Mouse (Mus musculus): ENCODE data around the gene Plekha5. TPM values are rescaled to one million over a fixed set of nuclear protein-coding genes. Genes with fewer than 3 reads are reported as not detected.
A peak's percentile ranks its signal among the peaks of the same experiment; 100 is the strongest.
"Not testable (repeated sequence)": the region's sequence is repeated elsewhere in the genome, so short reads cannot be mapped to it uniquely, and the experiment has no call there.

Plekha5 gene
- polyA plus RNA-seq, 1 experiment from 2014 or later = 35.5 TPM

GRCm38 (mm10) chr6:140567199-140567598 is 143.3 kb downstream of the Plekha5 start:
- H3K4me3 ChIP-seq (ENCODE audit: low read length) = no peak overlapping the region
- WGBS = 90% methylated on average over 2 of the region's 2 CpGs
- ATAC-seq (ENCODE audit: low read depth) = no peak
- H3K4me1 ChIP-seq (replicated peaks; ENCODE audit: control insufficient read depth, insufficient read depth, low read length) = no peaks in the 10 kb centered on the region
- H3K4me2 ChIP-seq (ENCODE audit: low read depth, low read length) = no peak overlapping the region
- H3K9ac ChIP-seq (ENCODE audit: low read length) = no peak overlapping the region
- no peak overlapping the region for H3K27ac ChIP-seq (ENCODE audit: low read length)
- no peaks in the 10 kb centered on the region for H3K9me3 ChIP-seq (ENCODE audit: control insufficient read depth, low read length)
- H3K36me3 ChIP-seq (ENCODE audit: control insufficient read depth, insufficient read depth, low read length) = peaks cover 16% of the 10 kb centered on the region
- no peaks in the 10 kb centered on the region for H3K27me3 ChIP-seq (ENCODE audit: control insufficient read depth, insufficient read depth, low read depth, low read length)

DNA sequence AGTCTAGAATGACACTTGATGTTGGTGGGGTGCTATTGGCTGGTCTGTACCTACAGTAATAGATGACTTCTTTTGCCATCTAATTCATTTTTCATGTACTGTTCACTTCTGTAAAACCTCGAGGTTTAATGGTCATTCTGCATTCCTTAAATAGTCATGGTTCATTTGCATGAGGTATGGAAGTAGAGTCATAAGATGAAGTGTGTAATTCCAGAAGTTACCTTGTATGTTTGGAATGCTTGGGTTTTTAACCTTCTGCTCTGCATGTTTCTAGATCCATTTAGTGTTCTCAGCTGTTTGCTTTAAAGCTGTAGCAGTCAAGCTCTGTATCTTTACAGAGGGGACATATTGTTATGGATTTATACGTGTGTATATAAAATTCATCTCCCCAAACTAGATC is 144.0 kb downstream of the Plekha5 start:
- Histone ChIP-seq H3K4me2 (ENCODE audit: low read depth, low read length) (no peak overlapping the region), H3K27ac (ENCODE audit: low read length) (no peak overlapping the region), H3K4me3 (ENCODE audit: low read length) (no peak overlapping the region), H3K27me3 (ENCODE audit: control insufficient read depth, insufficient read depth, low read depth, low read length) (no peaks in the 10 kb centered on the region), H3K36me3 (ENCODE audit: control insufficient read depth, insufficient read depth, low read length) (peaks cover 19% of the 10 kb centered on the region), H3K9me3 (ENCODE audit: control insufficient read depth, low read length) (no peaks in the 10 kb centered on the region), H3K9ac (ENCODE audit: low read length) (no peak overlapping the region), H3K4me1 (replicated peaks; ENCODE audit: control insufficient read depth, insufficient read depth, low read length) (no peaks in the 10 kb centered on the region)
- 56% methylated on average over 2 of the region's 2 CpGs for WGBS
- ATAC-seq (ENCODE audit: low read depth) = no peak

DNA sequence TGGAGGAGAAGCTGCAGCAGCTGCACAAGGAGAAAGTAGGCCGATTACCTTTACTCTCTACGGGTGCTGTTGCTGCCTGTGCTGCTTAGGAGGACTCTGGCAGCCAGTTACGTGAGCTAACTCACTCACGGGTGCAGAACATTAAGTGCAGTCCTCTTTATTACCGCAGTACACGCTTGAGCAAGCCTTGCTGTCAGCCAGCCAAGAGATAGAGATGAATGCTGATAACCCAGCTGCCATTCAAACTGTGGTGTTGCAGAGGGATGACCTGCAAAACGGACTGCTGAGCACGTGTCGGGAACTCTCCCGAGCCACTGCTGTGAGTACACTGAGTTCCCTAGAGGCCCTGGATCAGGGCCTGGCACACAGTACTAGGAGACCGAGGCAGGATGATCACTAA is 146.3 kb downstream of the Plekha5 start:
- WGBS = 68% methylated on average over 11 of the region's 11 CpGs
- no peak overlapping the region for H3K27ac ChIP-seq (ENCODE audit: low read length)
- no peaks in the 10 kb centered on the region for H3K9me3 ChIP-seq (ENCODE audit: control insufficient read depth, low read length)
- H3K4me2 ChIP-seq (ENCODE audit: low read depth, low read length) = no peak overlapping the region
- no peaks in the 10 kb centered on the region for H3K4me1 ChIP-seq (replicated peaks; ENCODE audit: control insufficient read depth, insufficient read depth, low read length)
- no peak overlapping the region for H3K4me3 ChIP-seq (ENCODE audit: low read length)
- no peak overlapping the region for H3K9ac ChIP-seq (ENCODE audit: low read length)
- peaks cover 27% of the 10 kb centered on the region for H3K36me3 ChIP-seq (ENCODE audit: control insufficient read depth, insufficient read depth, low read length)
- no peak for ATAC-seq (ENCODE audit: low read depth)
- H3K27me3 ChIP-seq (ENCODE audit: control insufficient read depth, insufficient read depth, low read depth, low read length) = no peaks in the 10 kb centered on the region

- 92% methylated on average over 3 of the region's 3 CpGs for WGBS
- no peak for ATAC-seq (ENCODE audit: low read depth)
- no peak overlapping the region for H3K9ac ChIP-seq (ENCODE audit: low read length)
These were observed 151.1 kb downstream of the Plekha5 start for GRCm38 (mm10) chr6:140574943-140575342.

GRCm38 (mm10) chr6:140576133-140576532 is 152.3 kb downstream of the Plekha5 start:
- 67% methylated on average over 8 of the region's 8 CpGs for WGBS

More at GRCm38 (mm10) chr6:140574943-140575342, 151.1 kb downstream of the Plekha5 start:
- Histone ChIP-seq H3K27me3 (ENCODE audit: control insufficient read depth, insufficient read depth, low read depth, low read length) (no peaks in the 10 kb centered on the region), H3K9me3 (ENCODE audit: control insufficient read depth, low read length) (no peaks in the 10 kb centered on the region), H3K4me3 (ENCODE audit: low read length) (no peak overlapping the region), H3K27ac (ENCODE audit: low read length) (no peak overlapping the region), H3K4me2 (ENCODE audit: low read depth, low read length) (no peak overlapping the region), H3K36me3 (ENCODE audit: control insufficient read depth, insufficient read depth, low read length) (peaks cover 36% of the 10 kb centered on the region), H3K4me1 (replicated peaks; ENCODE audit: control insufficient read depth, insufficient read depth, low read length) (peaks cover 2% of the 10 kb centered on the region)

DNA sequence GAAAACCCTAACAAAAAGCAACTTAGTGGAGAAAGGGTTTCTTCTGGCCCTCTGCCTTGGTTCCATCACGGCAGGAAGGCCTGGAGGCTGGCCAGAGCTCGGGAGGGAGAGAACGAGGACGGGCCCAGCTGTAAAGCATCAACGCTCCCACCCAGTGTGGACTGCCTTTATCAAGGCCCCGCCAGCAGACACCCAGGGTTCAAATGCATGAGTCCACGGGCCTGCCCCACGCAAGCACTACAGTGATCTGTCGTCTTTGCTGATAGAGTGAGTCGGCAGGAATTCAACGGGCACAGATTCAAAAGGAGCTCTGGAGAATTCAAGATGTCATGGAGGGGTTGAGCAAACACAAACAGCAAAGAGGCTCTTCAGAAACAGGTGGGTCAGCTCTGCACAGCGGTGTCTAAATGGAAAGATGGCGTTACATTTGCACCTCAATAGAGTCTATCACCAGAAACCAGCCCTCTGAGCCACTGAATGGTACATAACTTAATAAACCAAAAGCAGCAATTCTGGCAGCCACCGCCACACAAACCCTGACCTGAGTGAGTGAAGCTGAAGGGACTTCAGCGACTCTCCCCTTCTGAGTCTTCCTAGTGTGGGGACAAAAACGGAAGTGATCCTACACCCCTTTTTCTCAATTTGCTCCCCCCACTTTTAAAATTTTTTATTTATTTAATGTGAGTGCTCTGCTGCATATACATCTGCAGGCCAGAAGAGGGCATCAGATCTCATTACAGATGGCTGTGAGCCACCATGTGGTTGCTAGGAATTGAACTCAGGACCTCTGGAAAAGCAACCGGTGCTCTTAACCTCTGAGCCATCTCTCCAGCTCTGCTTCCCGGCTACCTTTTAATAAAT is 153.3 kb downstream of the Plekha5 start:
- 37% methylated on average over 18 of the region's 18 CpGs for WGBS
- Histone ChIP-seq H3K27me3 (ENCODE audit: control insufficient read depth, insufficient read depth, low read depth, low read length) (no peaks in the 10 kb centered on the region), H3K4me1 (replicated peaks; ENCODE audit: control insufficient read depth, insufficient read depth, low read length) (peaks cover 2% of the 10 kb centered on the region), H3K36me3 (ENCODE audit: control insufficient read depth, insufficient read depth, low read length) (peaks cover 28% of the 10 kb centered on the region), H3K4me2 (ENCODE audit: low read depth, low read length) (no peak overlapping the region), H3K4me3 (ENCODE audit: low read length) (no peak overlapping the region), H3K27ac (ENCODE audit: low read length) (no peak overlapping the region; the same call in 1 of the 2 replicates), H3K9ac (ENCODE audit: low read length) (no peak overlapping the region), H3K9me3 (ENCODE audit: control insufficient read depth, low read length) (no peaks in the 10 kb centered on the region)
- ATAC-seq (ENCODE audit: low read depth) = peak; percentile 89

More at GRCm38 (mm10) chr6:140576133-140576532, 152.3 kb downstream of the Plekha5 start:
- H3K27me3 ChIP-seq (ENCODE audit: control insufficient read depth, insufficient read depth, low read depth, low read length) = no peaks in the 10 kb centered on the region
- H3K9me3 ChIP-seq (ENCODE audit: control insufficient read depth, low read length) = no peaks in the 10 kb centered on the region
- no peak for ATAC-seq (ENCODE audit: low read depth)
- H3K4me1 ChIP-seq (replicated peaks; ENCODE audit: control insufficient read depth, insufficient read depth, low read length) = peaks cover 2% of the 10 kb centered on the region
- no peak overlapping the region for H3K4me3 ChIP-seq (ENCODE audit: low read length)
- H3K27ac ChIP-seq (ENCODE audit: low read length) = no peak overlapping the region
- H3K9ac ChIP-seq (ENCODE audit: low read length) = no peak overlapping the region
- peaks cover 30% of the 10 kb centered on the region for H3K36me3 ChIP-seq (ENCODE audit: control insufficient read depth, insufficient read depth, low read length)
- no peak overlapping the region for H3K4me2 ChIP-seq (ENCODE audit: low read depth, low read length)

GRCm38 (mm10) chr6:140577822-140578170 is 153.9 kb downstream of the Plekha5 start:
- H3K27me3 ChIP-seq (ENCODE audit: control insufficient read depth, insufficient read depth, low read depth, low read length) = no peaks in the 10 kb centered on the region
- H3K9me3 ChIP-seq (ENCODE audit: control insufficient read depth, low read length) = no peaks in the 10 kb centered on the region
- 91% methylated on average over 4 of the region's 4 CpGs for WGBS
- ATAC-seq (ENCODE audit: low read depth) = no peak
- peaks cover 27% of the 10 kb centered on the region for H3K36me3 ChIP-seq (ENCODE audit: control insufficient read depth, insufficient read depth, low read length)
- H3K4me1 ChIP-seq (replicated peaks; ENCODE audit: control insufficient read depth, insufficient read depth, low read length) = peaks cover 2% of the 10 kb centered on the region
- no peak overlapping the region for H3K9ac ChIP-seq (ENCODE audit: low read length)
- H3K4me2 ChIP-seq (ENCODE audit: low read depth, low read length) = no peak overlapping the region
- no peak overlapping the region for H3K27ac ChIP-seq (ENCODE audit: low read length)
- no peak overlapping the region for H3K4me3 ChIP-seq (ENCODE audit: low read length)

GRCm38 (mm10) chr6:140578985-140579384 is 155.1 kb downstream of the Plekha5 start:
- not testable (repeated sequence) for ATAC-seq (ENCODE audit: low read depth); H3K4me1 ChIP-seq (replicated peaks; ENCODE audit: control insufficient read depth, insufficient read depth, low read length); H3K4me3 ChIP-seq (ENCODE audit: low read length); H3K9ac ChIP-seq (ENCODE audit: low read length); H3K9me3 ChIP-seq (ENCODE audit: control insufficient read depth, low read length); H3K27ac ChIP-seq (ENCODE audit: low read length); H3K27me3 ChIP-seq (ENCODE audit: control insufficient read depth, insufficient read depth, low read depth, low read length); H3K4me2 ChIP-seq (ENCODE audit: low read depth, low read length)
- H3K36me3 ChIP-seq (ENCODE audit: control insufficient read depth, insufficient read depth, low read length) = peaks cover 24% of the 10 kb centered on the region

- Histone ChIP-seq H3K27me3 (ENCODE audit: control insufficient read depth, insufficient read depth, low read depth, low read length) (no peaks in the 10 kb centered on the region), H3K36me3 (ENCODE audit: control insufficient read depth, insufficient read depth, low read length) (peaks cover 21% of the 10 kb centered on the region), H3K27ac (ENCODE audit: low read length) (no peak overlapping the region), H3K9ac (ENCODE audit: low read length) (no peak overlapping the region), H3K9me3 (ENCODE audit: control insufficient read depth, low read length) (no peaks in the 10 kb centered on the region), H3K4me1 (replicated peaks; ENCODE audit: control insufficient read depth, insufficient read depth, low read length) (peaks cover 2% of the 10 kb centered on the region), H3K4me3 (ENCODE audit: low read length) (no peak overlapping the region), H3K4me2 (ENCODE audit: low read depth, low read length) (no peak overlapping the region)
- 58% methylated on average over 4 of the region's 4 CpGs for WGBS
- ATAC-seq (ENCODE audit: low read depth) = no peak
These were observed 156.3 kb downstream of the Plekha5 start for GRCm38 (mm10) chr6:140580170-140580569.
